Mouse (Mus musculus) thymus, postnatal 10 days (tissue): ENCODE data around the gene Myo19.

Source experiments
- DNase-seq, 2 experiments: peaks; one replicate each; pipeline ENCODE4 v3.0.0; 2021; ENCODE audit warnings: low spot score in 2 of 2

Gene Myo19

GRCm38 (mm10) chr11:84886236-84886635, 6.3 kb downstream of the Myo19 start:
- no peak for DNase-seq

- DNase-seq: no peak
Measured at GRCm38 (mm10) chr11:84886767-84887511, 7.0 kb downstream of the Myo19 start.

- no peak for DNase-seq
Measured at GRCm38 (mm10) chr11:84888025-84888424, 8.1 kb downstream of the Myo19 start.

- no peak for DNase-seq
Measured at GRCm38 (mm10) chr11:84889492-84889891, 9.5 kb downstream of the Myo19 start.

GRCm38 (mm10) chr11:84891705-84892104, 11.8 kb downstream of the Myo19 start:
- DNase-seq: no peak

GRCm38 (mm10) chr11:84893113-84893512, 13.2 kb downstream of the Myo19 start:
- DNase-seq: no peak

- no peak for DNase-seq
Measured at GRCm38 (mm10) chr11:84904597-84905144, 24.7 kb downstream of the Myo19 start.

- no peak for DNase-seq
Measured at GRCm38 (mm10) chr11:84907081-84907480, 27.1 kb downstream of the Myo19 start.

GRCm38 (mm10) chr11:84908480-84908879, 28.5 kb downstream of the Myo19 start:
- no peak for DNase-seq

GRCm38 (mm10) chr11:84910411-84910810, 30.5 kb downstream of the Myo19 start:
- no peak for DNase-seq

GRCm38 (mm10) chr11:84914673-84915072, 34.7 kb downstream of the Myo19 start:
- DNase-seq: no peak

- DNase-seq: peak; percentile 71 to 80
Measured at GRCm38 (mm10) chr11:84916053-84916702, 36.2 kb downstream of the Myo19 start, which contains the start of gene Znhit3. Znhit3 (minus strand) TSS chr11:84916366.

GRCm38 (mm10) chr11:84916703-84917300, 36.9 kb downstream of the Myo19 start:
- DNase-seq: no peak

GRCm38 (mm10) chr11:84918425-84918824, 38.5 kb downstream of the Myo19 start:
- DNase-seq: peak; percentile 58 to 86

- peak in 1 of 2 experiments; percentile 52 for DNase-seq
Measured at GRCm38 (mm10) chr11:84919276-84919675, 39.3 kb downstream of the Myo19 start.

- DNase-seq: no peak
Measured at GRCm38 (mm10) chr11:84919951-84920350, 40.0 kb downstream of the Myo19 start.

- DNase-seq: no peak
Measured at GRCm38 (mm10) chr11:84920981-84921380, 41.0 kb downstream of the Myo19 start.

GRCm38 (mm10) chr11:84932261-84932660, 52.3 kb downstream of the Myo19 start:
- no peak for DNase-seq

- no peak for DNase-seq
Measured at GRCm38 (mm10) chr11:84939508-84940053, 59.6 kb downstream of the Myo19 start.

- no peak for DNase-seq
Measured at GRCm38 (mm10) chr11:84940140-84940539, 60.2 kb downstream of the Myo19 start.

GRCm38 (mm10) chr11:84943948-84944347, 64.0 kb downstream of the Myo19 start:
- peak in 1 of 2 experiments; percentile 19 for DNase-seq
